Mouse (Mus musculus): ENCODE data around the gene Gm20388. TPM values are rescaled to one million over a fixed set of nuclear protein-coding genes. Genes with fewer than 3 reads are reported as not detected.

The Gm20388 gene
- polyA plus RNA-seq, 1 experiment from 2014 or later = not detected

- H3K9ac ChIP-seq (ENCODE audit: low read depth, low read length) = no peak overlapping the region
- H3K36me3 ChIP-seq (ENCODE audit: control insufficient read depth, insufficient read depth) = peaks cover 27% of the 10 kb centered on the region
- no peaks in the 10 kb centered on the region for H3K9me3 ChIP-seq (ENCODE audit: control insufficient read depth)
- ATAC-seq = peak; percentile 75
- peak overlapping the region; percentile 38 for H3K4me2 ChIP-seq (replicated peaks; ENCODE audit: low read depth)
- H3K4me1 ChIP-seq (replicated peaks; ENCODE audit: control insufficient read depth, insufficient read depth, low read length) = no peaks in the 10 kb centered on the region
- 7% methylated on average over 10 of the region's 10 CpGs for WGBS
- no peaks in the 10 kb centered on the region for H3K27me3 ChIP-seq (replicated peaks; ENCODE audit: control insufficient read depth, insufficient read depth, low read length)
- no peak overlapping the region for H3K4me3 ChIP-seq (ENCODE audit: low read depth, low read length)
- no peak overlapping the region for H3K27ac ChIP-seq (ENCODE audit: low read depth, low read length)
- peak; percentile 83 for TF ChIP-seq CTCF (IDR thresholded peaks at IDR 0.05; ENCODE audit: low read depth)
Measured at GRCm38 (mm10) chr8:120078080-120078479, 167.4 kb downstream of the Gm20388 start.

DNA sequence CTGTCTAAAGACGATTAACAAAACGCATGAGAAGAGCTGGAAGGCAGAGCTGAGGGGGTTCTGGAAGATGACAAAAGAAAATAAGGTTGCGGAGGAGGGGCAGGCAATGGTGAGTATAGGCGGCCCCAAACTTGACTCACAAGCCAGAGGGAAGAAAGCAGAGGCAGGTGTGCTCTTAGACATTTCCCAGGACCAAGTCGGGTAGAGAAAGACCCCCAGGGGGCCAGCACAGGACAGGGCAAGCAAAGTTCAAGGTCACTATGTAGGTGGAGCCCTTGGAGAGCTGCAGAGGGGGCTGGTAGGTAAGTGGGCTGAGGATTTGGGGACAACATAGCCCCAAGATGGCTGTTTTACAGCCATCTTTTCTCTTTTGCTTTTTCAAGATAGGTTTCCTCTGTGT is 168.7 kb downstream of the Gm20388 start:
- no peaks in the 10 kb centered on the region for H3K4me1 ChIP-seq (replicated peaks; ENCODE audit: control insufficient read depth, insufficient read depth, low read length)
- peaks cover 33% of the 10 kb centered on the region for H3K36me3 ChIP-seq (ENCODE audit: control insufficient read depth, insufficient read depth)
- ATAC-seq = no peak
- no peak overlapping the region for H3K27ac ChIP-seq (ENCODE audit: low read depth, low read length)
- 71% methylated on average over 5 of the region's 5 CpGs for WGBS
- H3K4me3 ChIP-seq (ENCODE audit: low read depth, low read length) = no peak overlapping the region
- no peak for TF ChIP-seq CTCF (IDR thresholded peaks at IDR 0.05; ENCODE audit: low read depth)
- H3K9ac ChIP-seq (ENCODE audit: low read depth, low read length) = no peak overlapping the region
- H3K4me2 ChIP-seq (replicated peaks; ENCODE audit: low read depth) = no peak overlapping the region
- no peaks in the 10 kb centered on the region for H3K27me3 ChIP-seq (replicated peaks; ENCODE audit: control insufficient read depth, insufficient read depth, low read length)
- H3K9me3 ChIP-seq (ENCODE audit: control insufficient read depth) = no peaks in the 10 kb centered on the region

- no peak overlapping the region for H3K4me2 ChIP-seq (replicated peaks; ENCODE audit: low read depth)
- H3K27me3 ChIP-seq (replicated peaks; ENCODE audit: control insufficient read depth, insufficient read depth, low read length) = no peaks in the 10 kb centered on the region
- 98% methylated on average over 8 of the region's 8 CpGs for WGBS
- H3K36me3 ChIP-seq (ENCODE audit: control insufficient read depth, insufficient read depth) = peaks cover 68% of the 10 kb centered on the region
- no peak for ATAC-seq
- no peak overlapping the region for H3K4me3 ChIP-seq (ENCODE audit: low read depth, low read length)
- H3K4me1 ChIP-seq (replicated peaks; ENCODE audit: control insufficient read depth, insufficient read depth, low read length) = no peaks in the 10 kb centered on the region
- no peaks in the 10 kb centered on the region for H3K9me3 ChIP-seq (ENCODE audit: control insufficient read depth)
- no peak overlapping the region for H3K9ac ChIP-seq (ENCODE audit: low read depth, low read length)
- no peak overlapping the region; the same call in 1 of the 2 replicates for H3K27ac ChIP-seq (ENCODE audit: low read depth, low read length)
- TF ChIP-seq CTCF (IDR thresholded peaks at IDR 0.05; ENCODE audit: low read depth) = no peak
Measured at GRCm38 (mm10) chr8:120083261-120083660, 172.6 kb downstream of the Gm20388 start.

DNA sequence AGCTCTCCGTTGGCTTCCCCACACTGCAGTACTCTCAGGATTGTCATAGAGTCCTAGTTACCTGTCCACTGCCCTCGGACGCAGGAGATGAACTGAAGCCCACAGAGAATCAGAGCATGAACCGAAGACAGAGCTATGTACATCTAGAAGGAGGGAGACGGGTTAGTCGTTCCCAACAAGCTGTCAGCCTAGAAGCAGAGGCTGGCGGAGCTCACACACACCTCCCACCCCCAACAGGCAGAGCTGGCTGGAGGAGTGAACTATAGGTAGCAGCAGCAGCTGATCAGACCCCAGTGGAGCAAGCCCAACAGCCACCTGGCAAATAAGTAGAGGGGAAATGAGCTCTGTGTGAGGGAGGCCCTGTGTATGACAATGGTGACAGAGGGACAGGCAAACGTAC is 174.1 kb downstream of the Gm20388 start:
- no peaks in the 10 kb centered on the region for H3K27me3 ChIP-seq (replicated peaks; ENCODE audit: control insufficient read depth, insufficient read depth, low read length)
- H3K27ac ChIP-seq (ENCODE audit: low read depth, low read length) = no peak overlapping the region
- 88% methylated on average over 8 of the region's 8 CpGs for WGBS
- no peaks in the 10 kb centered on the region for H3K9me3 ChIP-seq (ENCODE audit: control insufficient read depth)
- H3K4me1 ChIP-seq (replicated peaks; ENCODE audit: control insufficient read depth, insufficient read depth, low read length) = no peaks in the 10 kb centered on the region
- no peak overlapping the region for H3K4me3 ChIP-seq (ENCODE audit: low read depth, low read length)
- H3K9ac ChIP-seq (ENCODE audit: low read depth, low read length) = no peak overlapping the region
- H3K36me3 ChIP-seq (ENCODE audit: control insufficient read depth, insufficient read depth) = peaks cover 73% of the 10 kb centered on the region
- TF ChIP-seq CTCF (IDR thresholded peaks at IDR 0.05; ENCODE audit: low read depth) = no peak
- no peak overlapping the region for H3K4me2 ChIP-seq (replicated peaks; ENCODE audit: low read depth)
- ATAC-seq = no peak

DNA sequence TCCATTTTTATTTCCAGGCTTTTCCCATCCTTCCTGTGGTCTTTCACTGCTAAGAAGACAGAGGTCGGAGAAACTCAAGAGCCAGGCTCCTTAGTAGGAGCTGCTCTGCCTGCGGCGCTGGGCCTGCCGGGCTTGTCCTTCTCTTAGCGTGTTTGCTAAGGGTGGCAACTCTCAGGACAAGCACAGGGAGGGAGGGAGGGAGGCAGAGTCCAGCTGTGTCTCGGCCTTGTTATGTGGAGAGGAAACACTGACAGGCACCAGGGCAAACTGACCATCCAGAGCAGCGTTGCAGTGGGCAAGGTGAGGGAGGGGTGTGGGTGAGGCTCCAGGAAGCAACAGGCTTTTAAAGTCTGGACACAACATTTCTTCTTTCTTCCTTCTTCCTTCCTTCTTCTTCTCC is 178.9 kb downstream of the Gm20388 start:
- Histone ChIP-seq H3K4me1 (replicated peaks; ENCODE audit: control insufficient read depth, insufficient read depth, low read length) (peaks cover 3% of the 10 kb centered on the region; the same call in 1 of the 2 replicates), H3K4me2 (replicated peaks; ENCODE audit: low read depth) (no peak overlapping the region), H3K9me3 (ENCODE audit: control insufficient read depth) (no peaks in the 10 kb centered on the region), H3K4me3 (ENCODE audit: low read depth, low read length) (no peak overlapping the region), H3K36me3 (ENCODE audit: control insufficient read depth, insufficient read depth) (peaks cover 66% of the 10 kb centered on the region), H3K27ac (ENCODE audit: low read depth, low read length) (no peak overlapping the region), H3K9ac (ENCODE audit: low read depth, low read length) (no peak overlapping the region), H3K27me3 (replicated peaks; ENCODE audit: control insufficient read depth, insufficient read depth, low read length) (no peaks in the 10 kb centered on the region)
- ATAC-seq = no peak
- TF ChIP-seq CTCF (IDR thresholded peaks at IDR 0.05; ENCODE audit: low read depth) = no peak
- WGBS = 44% methylated on average over 7 of the region's 7 CpGs

DNA sequence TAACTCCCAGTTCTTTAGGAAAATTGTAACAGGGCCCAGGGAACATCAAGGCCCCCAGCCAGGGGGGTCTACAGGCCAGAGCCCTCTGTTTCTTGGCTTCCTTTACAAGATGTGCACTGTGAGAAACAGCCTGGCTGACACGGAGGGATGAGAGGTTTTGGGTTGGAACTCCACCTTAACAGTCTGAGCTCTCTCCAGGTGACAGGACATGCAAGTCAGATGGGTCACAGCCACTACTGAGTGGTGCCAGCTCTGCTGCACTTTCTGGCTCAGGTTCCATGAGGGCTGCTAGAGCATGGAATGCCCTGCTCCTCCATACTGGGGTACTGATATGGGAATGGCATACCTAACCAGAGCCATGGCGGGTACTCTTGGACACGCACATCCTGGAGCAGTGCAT is 180.4 kb downstream of the Gm20388 start:
- TF ChIP-seq CTCF (IDR thresholded peaks at IDR 0.05; ENCODE audit: low read depth) = no peak
- Histone ChIP-seq H3K27me3 (replicated peaks; ENCODE audit: control insufficient read depth, insufficient read depth, low read length) (no peaks in the 10 kb centered on the region), H3K9ac (ENCODE audit: low read depth, low read length) (no peak overlapping the region), H3K4me1 (replicated peaks; ENCODE audit: control insufficient read depth, insufficient read depth, low read length) (peaks cover 9% of the 10 kb centered on the region), H3K9me3 (ENCODE audit: control insufficient read depth) (no peaks in the 10 kb centered on the region), H3K4me3 (ENCODE audit: low read depth, low read length) (no peak overlapping the region), H3K36me3 (ENCODE audit: control insufficient read depth, insufficient read depth) (peaks cover 51% of the 10 kb centered on the region), H3K27ac (ENCODE audit: low read depth, low read length) (no peak overlapping the region), H3K4me2 (replicated peaks; ENCODE audit: low read depth) (no peak overlapping the region)
- 94% methylated on average over 3 of the region's 3 CpGs for WGBS
- ATAC-seq = no peak

GRCm38 (mm10) chr8:120093103-120093502 is 182.5 kb downstream of the Gm20388 start:
- Histone ChIP-seq H3K9ac (ENCODE audit: low read depth, low read length) (no peak overlapping the region), H3K9me3 (ENCODE audit: control insufficient read depth) (no peaks in the 10 kb centered on the region), H3K27me3 (replicated peaks; ENCODE audit: control insufficient read depth, insufficient read depth, low read length) (no peaks in the 10 kb centered on the region), H3K4me1 (replicated peaks; ENCODE audit: control insufficient read depth, insufficient read depth, low read length) (peaks cover 9% of the 10 kb centered on the region), H3K36me3 (ENCODE audit: control insufficient read depth, insufficient read depth) (peaks cover 32% of the 10 kb centered on the region), H3K4me3 (ENCODE audit: low read depth, low read length) (no peak overlapping the region), H3K27ac (ENCODE audit: low read depth, low read length) (0 out of 2 replicates have a peak overlapping the region, but pooled peaks have one; percentile 5), H3K4me2 (replicated peaks; ENCODE audit: low read depth) (no peak overlapping the region)
- no peak for TF ChIP-seq CTCF (IDR thresholded peaks at IDR 0.05; ENCODE audit: low read depth)
- ATAC-seq = peak; percentile 32
- 70% methylated on average over 3 of the region's 3 CpGs for WGBS
